Mouse (Mus musculus) duodenum, adult 2 months (tissue): ENCODE measurements around the gene Rcc1. TPM values are rescaled to one million over a fixed set of nuclear protein-coding genes. Genes with fewer than 3 reads are reported as not detected.

ENCODE experiments used
- polyA plus RNA-seq: library from polyadenylated mRNA; depleted of rRNA; stranded (reverse); fragments of >200 nt; gene quantifications from 2 replicates; pipeline ENCODE4 v1.2.3, GENCODE M21; 2012; ENCODE audit warnings: low replicate concordance; rRNA removed

The Rcc1 gene
- 8.5 and 11.4 TPM in 2 replicates for polyA plus RNA-seq

DNA sequence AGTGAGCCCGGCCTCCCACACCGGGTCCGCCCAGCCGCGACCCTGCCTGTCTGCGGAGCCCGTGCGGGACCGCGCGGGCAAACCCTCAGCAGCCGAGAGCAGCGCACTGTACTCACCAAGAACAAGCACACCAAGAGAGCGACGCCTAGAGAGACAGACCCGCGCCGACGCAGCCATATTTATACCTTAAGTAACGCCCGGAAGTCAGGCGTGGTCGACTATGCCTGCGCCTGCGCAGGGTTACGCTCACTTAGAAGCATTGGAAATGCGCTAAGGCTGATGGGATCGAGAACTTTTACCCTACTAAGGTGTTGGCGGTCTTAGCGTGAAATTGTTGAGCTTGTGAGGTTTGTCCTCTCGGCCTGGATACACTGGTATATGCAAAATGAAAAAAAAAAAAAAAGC, at the start of gene Rcc1:
Gene Rcc1 (minus strand): TSS at position 125 of the 405 bp plus-strand sequence.

DNA sequence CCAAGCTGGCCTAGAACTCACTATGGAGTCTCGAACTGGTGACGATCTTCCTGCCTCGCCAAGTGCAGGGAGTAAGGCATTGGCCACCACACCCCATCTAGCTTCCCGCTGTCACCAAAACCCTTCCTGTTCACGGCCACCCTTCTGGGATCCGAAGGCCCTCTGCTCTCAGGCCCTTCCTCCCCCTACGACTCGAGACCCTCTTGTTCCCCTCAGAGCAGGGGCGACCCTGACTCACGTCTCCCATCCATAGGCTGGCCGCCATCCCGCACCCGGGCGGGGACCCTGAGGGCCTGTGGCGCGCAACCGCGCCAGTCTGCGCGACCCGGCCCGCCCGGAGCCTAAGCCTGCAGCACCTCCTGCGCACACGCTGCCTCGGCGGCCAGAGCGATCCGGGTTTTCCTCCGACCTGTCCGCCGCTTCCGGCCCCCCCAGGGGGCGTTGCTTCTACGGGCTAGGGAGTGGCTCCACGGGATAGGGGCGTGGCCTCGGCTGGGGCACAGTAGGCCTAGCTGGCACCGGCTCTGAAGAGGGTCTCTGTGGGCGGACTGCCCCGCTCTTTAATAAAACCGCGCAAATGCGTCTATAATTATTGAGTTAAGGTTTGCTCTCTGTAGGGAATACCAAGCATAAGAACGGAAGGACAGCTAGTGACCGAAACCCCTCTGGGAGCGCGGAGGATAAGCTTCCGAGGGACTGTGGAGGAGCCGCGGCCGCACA, 24.1 kb downstream of the Rcc1 start, which contains the start of gene Trnau1ap:
Gene Trnau1ap (minus strand): TSS at position 424 of the 720 bp plus-strand sequence.

DNA sequence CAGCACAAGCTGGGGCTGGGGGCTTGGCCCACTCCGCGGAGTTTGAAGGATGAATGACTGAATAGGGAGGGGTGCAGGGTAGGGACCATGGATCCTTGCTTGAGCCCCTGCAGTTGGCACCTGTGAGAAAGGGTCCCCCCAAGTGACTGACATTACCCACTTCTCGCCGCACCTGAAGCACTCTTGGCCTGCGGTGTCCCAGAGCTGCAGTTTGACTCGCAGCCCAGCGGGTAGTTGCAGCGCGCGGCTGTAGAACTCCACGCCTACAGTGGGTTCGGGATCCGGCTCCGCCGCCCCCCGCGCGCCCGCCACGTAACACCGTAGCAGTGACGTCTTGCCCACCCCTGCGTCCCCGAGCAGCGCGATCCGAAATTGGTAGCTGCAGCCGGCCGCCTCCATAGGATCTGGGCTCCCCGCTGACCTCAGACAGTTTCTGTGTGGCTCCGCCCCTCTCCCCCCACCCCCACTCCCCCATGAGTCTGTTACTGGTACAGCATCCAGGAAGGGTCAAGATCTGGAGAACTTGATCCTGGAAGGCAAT, 50.4 kb downstream of the Rcc1 start, which contains the start of gene Rab42:
Gene Rab42 (minus strand): TSS at position 447 of the 541 bp plus-strand sequence.

Other genes with a start within 250 kb of the Rcc1 start
- gene Oprd1, start 209.1 kb downstream of the Rcc1 start, polyA plus RNA-seq: 0.26 and 0.60 TPM in 2 replicates
- gene Ythdf2, start 141.3 kb downstream of the Rcc1 start, polyA plus RNA-seq: 7.8 and 10.2 TPM in 2 replicates
- 9.0 and 10.4 TPM in 2 replicates for gene Gmeb1, start 92.0 kb downstream of the Rcc1 start, polyA plus RNA-seq
- gene Taf12, start 79.2 kb downstream of the Rcc1 start, polyA plus RNA-seq: 1.3 and 2.1 TPM in 2 replicates
- 0.62 and 1.8 TPM in 2 replicates for gene Rab42, start 50.2 kb downstream of the Rcc1 start, polyA plus RNA-seq
- 12.8 and 13.3 TPM in 2 replicates for gene Trnau1ap, start 24.1 kb downstream of the Rcc1 start, polyA plus RNA-seq
- 9.4 and 15.7 TPM in 2 replicates for gene Phactr4, start 68.9 kb upstream of the Rcc1 start, polyA plus RNA-seq
- gene Med18, start 110.3 kb upstream of the Rcc1 start, polyA plus RNA-seq: 0.91 and 1.5 TPM in 2 replicates
- gene Sesn2, start 156.9 kb upstream of the Rcc1 start, polyA plus RNA-seq: 6.8 and 7.7 TPM in 2 replicates
- 83.0 and 87.1 TPM in 2 replicates for gene Atpif1, start 180.1 kb upstream of the Rcc1 start, polyA plus RNA-seq
- gene Dnajc8, start 181.9 kb upstream of the Rcc1 start, polyA plus RNA-seq: 9.2 and 9.6 TPM in 2 replicates
- gene Ptafr, start 210.5 kb upstream of the Rcc1 start, polyA plus RNA-seq: 2.0 and 3.9 TPM in 2 replicates